Mouse (Mus musculus) midbrain, embryonic 14.5 days (tissue): ENCODE measurements around the gene Rap1b. TPM values are rescaled to one million over a fixed set of nuclear protein-coding genes. Genes with fewer than 3 reads are reported as not detected.

Source experiments
- ATAC-seq: fragments of 200-750 bp; cut with Nextera tagmentation; 2 replicates; pipeline ENCODE4 v1.8.0; 2017; ENCODE audit warnings: moderate number of reproducible peaks, moderate library complexity; ENCODE audit not compliant: low FRiP score, low TSS enrichment
- DNase-seq: peaks from one replicate; pipeline ENCODE4 v3.0.0-alpha.2; 2015
- H3K27ac ChIP-seq: fragments of 300-500 bp; sonication (generic); replicated peaks from 2 replicates; pipeline ENCODE4 v1.5.1; 2014; ENCODE audit warnings: mild to moderate bottlenecking, low read depth, low read length, moderate library complexity
- H3K27me3 ChIP-seq: fragments of 300-500 bp; sonication (generic); 2 replicates; pipeline ENCODE4 v1.6.1; 2014; ENCODE audit warnings: low read length, control low read depth, mixed read lengths; ENCODE audit not compliant: control insufficient read depth, insufficient read depth
- H3K36me3 ChIP-seq: fragments of 300-500 bp; sonication (generic); 2 replicates; pipeline ENCODE4 v1.6.1; 2014; ENCODE audit warnings: low read length, control low read depth; ENCODE audit not compliant: control insufficient read depth, insufficient read depth
- H3K4me1 ChIP-seq: fragments of 300-500 bp; sonication (generic); 2 replicates; pipeline ENCODE4 v1.6.1; 2014; ENCODE audit warnings: mild to moderate bottlenecking, antibody characterized with exemption, low read length, control low read depth; ENCODE audit not compliant: control insufficient read depth, insufficient read depth
- H3K4me2 ChIP-seq: fragments of 300-500 bp; sonication (generic); 2 replicates; pipeline ENCODE4 v1.6.1; 2014; ENCODE audit warnings: mild to moderate bottlenecking, low read length, moderate library complexity
- H3K4me3 ChIP-seq: fragments of 300-500 bp; sonication (generic); replicated peaks from 2 replicates; pipeline ENCODE4 v1.5.1; 2014; ENCODE audit warnings: low read depth, low read length
- H3K9ac ChIP-seq: fragments of 300-500 bp; sonication (generic); replicated peaks from 2 replicates; pipeline ENCODE4 v1.6.1; 2014; ENCODE audit warnings: mild to moderate bottlenecking, low read length, moderate library complexity
- H3K9me3 ChIP-seq: fragments of 300-500 bp; sonication (generic); 2 replicates; pipeline ENCODE4 v1.6.1; 2016; ENCODE audit warnings: low read length, control low read depth, mixed read lengths; ENCODE audit not compliant: control insufficient read depth
- WGBS: fragments of 180-500 bp; shearing (Covaris S2); extraction: QIAGEN DNeasy Blood & Tissue Kit; methylation state at CpG from one replicate; pipeline ENCODE4 v1.1.7; 2014; 5-methylcytosine and 5-hydroxymethylcytosine counted together
- polyA plus RNA-seq: library from polyadenylated mRNA; unstranded; fragments of >200 nt; fragmentation: Nextera tagmentation; extraction: Ambion mirVana; gene quantifications from 2 replicates; pipeline ENCODE4 v1.2.1, GENCODE M21; 2014

Gene Rap1b
- polyA plus RNA-seq, 1 experiment from 2014 or later: 185 TPM

GRCm38 (mm10) chr10:117883438-117883837 is 37.6 kb upstream of the Rap1b start:
- H3K27ac ChIP-seq: no peak overlapping the region
- H3K36me3 ChIP-seq: no peaks in the 10 kb centered on the region
- H3K4me3 ChIP-seq: no peak overlapping the region
- H3K4me1 ChIP-seq: no peaks in the 10 kb centered on the region
- H3K27me3 ChIP-seq: no peaks in the 10 kb centered on the region
- 87% methylated on average over 8 of the region's 8 CpGs for WGBS
- H3K4me2 ChIP-seq: no peak overlapping the region
- ATAC-seq (no peak), DNase-seq (no peak)
- H3K9me3 ChIP-seq: no peaks in the 10 kb centered on the region
- no peak overlapping the region for H3K9ac ChIP-seq

GRCm38 (mm10) chr10:117878628-117879027 is 32.8 kb upstream of the Rap1b start:
- H3K4me2 ChIP-seq: no peak overlapping the region
- no peak overlapping the region for H3K9ac ChIP-seq
- ATAC-seq: no peak
- no peak for DNase-seq
- no peak overlapping the region for H3K4me3 ChIP-seq
- no peaks in the 10 kb centered on the region for H3K36me3 ChIP-seq
- 94% methylated on average over 9 of the region's 9 CpGs for WGBS
- no peaks in the 10 kb centered on the region for H3K27me3 ChIP-seq
- H3K9me3 ChIP-seq: no peaks in the 10 kb centered on the region
- H3K27ac ChIP-seq: no peak overlapping the region
- H3K4me1 ChIP-seq: no peaks in the 10 kb centered on the region

GRCm38 (mm10) chr10:117876801-117877200 is 31.0 kb upstream of the Rap1b start:
- H3K4me2 ChIP-seq: no peak overlapping the region
- no peaks in the 10 kb centered on the region for H3K4me1 ChIP-seq
- H3K27ac ChIP-seq: no peak overlapping the region
- no peak overlapping the region for H3K4me3 ChIP-seq
- H3K36me3 ChIP-seq: no peaks in the 10 kb centered on the region
- H3K9me3 ChIP-seq: no peaks in the 10 kb centered on the region
- WGBS: 86% methylated on average over 8 of the region's 8 CpGs
- no peak for ATAC-seq
- H3K9ac ChIP-seq: no peak overlapping the region
- no peak for DNase-seq
- H3K27me3 ChIP-seq: no peaks in the 10 kb centered on the region

GRCm38 (mm10) chr10:117876400-117876799 is 30.6 kb upstream of the Rap1b start:
- WGBS: 92% methylated on average over 18 of the region's 18 CpGs
- Histone ChIP-seq H3K4me3 (no peak overlapping the region), H3K36me3 (no peaks in the 10 kb centered on the region), H3K27me3 (no peaks in the 10 kb centered on the region), H3K27ac (no peak overlapping the region), H3K9ac (no peak overlapping the region), H3K9me3 (no peaks in the 10 kb centered on the region), H3K4me1 (no peaks in the 10 kb centered on the region), H3K4me2 (no peak overlapping the region)
- DNase-seq (no peak), ATAC-seq (no peak)

GRCm38 (mm10) chr10:117874936-117875335 is 29.1 kb upstream of the Rap1b start:
- Histone ChIP-seq H3K27me3 (no peaks in the 10 kb centered on the region), H3K4me1 (no peaks in the 10 kb centered on the region), H3K4me3 (no peak overlapping the region), H3K4me2 (no peak overlapping the region), H3K27ac (no peak overlapping the region), H3K36me3 (no peaks in the 10 kb centered on the region), H3K9ac (no peak overlapping the region), H3K9me3 (no peaks in the 10 kb centered on the region)
- ATAC-seq: no peak
- 83% methylated on average over 10 of the region's 10 CpGs for WGBS
- DNase-seq: no peak

- H3K27ac ChIP-seq: no peak overlapping the region
- no peak for DNase-seq
- H3K27me3 ChIP-seq: no peaks in the 10 kb centered on the region
- H3K4me2 ChIP-seq: no peak overlapping the region
- H3K9me3 ChIP-seq: no peaks in the 10 kb centered on the region
- H3K9ac ChIP-seq: no peak overlapping the region
- no peak for ATAC-seq
- no peaks in the 10 kb centered on the region for H3K36me3 ChIP-seq
- 89% methylated on average over 4 of the region's 4 CpGs for WGBS
- H3K4me1 ChIP-seq: no peaks in the 10 kb centered on the region
- H3K4me3 ChIP-seq: no peak overlapping the region
These were observed 28.1 kb upstream of the Rap1b start for GRCm38 (mm10) chr10:117873952-117874351.

- H3K27ac ChIP-seq: no peak overlapping the region
- 86% methylated on average over 10 of the region's 10 CpGs for WGBS
- H3K36me3 ChIP-seq: no peaks in the 10 kb centered on the region
- H3K27me3 ChIP-seq: no peaks in the 10 kb centered on the region
- no peaks in the 10 kb centered on the region for H3K4me1 ChIP-seq
- no peak overlapping the region for H3K4me2 ChIP-seq
- ATAC-seq (no peak), DNase-seq (no peak)
- no peak overlapping the region for H3K9ac ChIP-seq
- H3K4me3 ChIP-seq: no peak overlapping the region
- H3K9me3 ChIP-seq: no peaks in the 10 kb centered on the region
These were observed 26.6 kb upstream of the Rap1b start for GRCm38 (mm10) chr10:117872468-117872867.

GRCm38 (mm10) chr10:117867301-117867700 is 21.5 kb upstream of the Rap1b start:
- Histone ChIP-seq H3K36me3 (no peaks in the 10 kb centered on the region), H3K27me3 (no peaks in the 10 kb centered on the region), H3K4me2 (no peak overlapping the region), H3K9ac (no peak overlapping the region), H3K4me3 (no peak overlapping the region), H3K27ac (no peak overlapping the region), H3K9me3 (no peaks in the 10 kb centered on the region), H3K4me1 (no peaks in the 10 kb centered on the region)
- DNase-seq: no peak
- no peak for ATAC-seq
- WGBS: 91% methylated on average over 3 of the region's 3 CpGs

GRCm38 (mm10) chr10:117866641-117867040 is 20.8 kb upstream of the Rap1b start:
- no peak for DNase-seq
- Histone ChIP-seq H3K27me3 (no peaks in the 10 kb centered on the region), H3K4me2 (no peak overlapping the region), H3K4me3 (no peak overlapping the region), H3K36me3 (no peaks in the 10 kb centered on the region), H3K27ac (no peak overlapping the region), H3K4me1 (no peaks in the 10 kb centered on the region), H3K9me3 (no peaks in the 10 kb centered on the region), H3K9ac (no peak overlapping the region)
- no peak for ATAC-seq
- WGBS: 66% methylated on average over 8 of the region's 8 CpGs
